Mouse (Mus musculus) brain, embryonic 14.5 days (tissue): ENCODE measurements around the gene Ncor2. TPM values are rescaled to one million over a fixed set of nuclear protein-coding genes. Genes with fewer than 3 reads are reported as not detected.

Source experiments
- DNase-seq: peaks from one replicate; pipeline ENCODE4 v3.0.0-alpha.2; 2011; ENCODE audit warnings: low read depth
- CTCF ChIP-seq: fragments of 200-500 bp; IDR thresholded peaks from 2 replicates; pipeline ENCODE4 v1.5.1; 2012; ENCODE audit warnings: inconsistent platforms, mild to moderate bottlenecking, moderate library complexity, borderline replicate concordance; ENCODE audit not compliant: insufficient read depth, insufficient read length; ENCODE audit errors: extremely low read depth
- POLR2A ChIP-seq: fragments of 200-500 bp; IDR thresholded peaks from 2 replicates; pipeline ENCODE4 v1.6.1; 2012; ENCODE audit warnings: mild to moderate bottlenecking, inconsistent platforms, borderline replicate concordance; ENCODE audit not compliant: poor library complexity, insufficient read depth, insufficient read length, severe bottlenecking; ENCODE audit errors: extremely low read depth
- polyA plus RNA-seq: library from polyadenylated mRNA; depleted of rRNA; stranded (reverse); fragments of >200 nt; gene quantifications from 2 replicates; pipeline ENCODE4 v1.2.3, GENCODE M21; 2012

The Ncor2 gene
- polyA plus RNA-seq, 1 experiment: 71.5 TPM

DNA sequence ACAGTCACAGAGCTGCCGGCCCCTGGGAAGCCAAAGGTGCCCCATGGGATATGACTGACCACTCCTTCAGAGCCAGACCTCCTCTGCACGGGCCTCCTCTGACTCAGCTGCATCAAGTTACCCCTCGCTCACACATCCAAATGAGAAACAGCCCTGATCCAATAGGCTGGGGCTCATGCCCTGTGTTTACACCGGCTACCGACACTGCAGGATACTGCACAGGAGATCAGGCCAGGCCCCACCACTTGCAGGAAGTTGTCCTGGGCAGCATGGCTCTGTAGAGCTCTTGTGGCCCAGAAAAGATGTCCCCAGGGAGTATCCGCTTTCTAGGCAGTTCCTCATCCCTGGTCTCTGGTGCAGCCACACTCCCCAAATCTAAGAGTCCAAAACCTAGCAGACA is 90.9 kb downstream of the Ncor2 start:
- TF ChIP-seq POLR2A: no peak
- no peak for TF ChIP-seq CTCF
- DNase-seq: no peak

DNA sequence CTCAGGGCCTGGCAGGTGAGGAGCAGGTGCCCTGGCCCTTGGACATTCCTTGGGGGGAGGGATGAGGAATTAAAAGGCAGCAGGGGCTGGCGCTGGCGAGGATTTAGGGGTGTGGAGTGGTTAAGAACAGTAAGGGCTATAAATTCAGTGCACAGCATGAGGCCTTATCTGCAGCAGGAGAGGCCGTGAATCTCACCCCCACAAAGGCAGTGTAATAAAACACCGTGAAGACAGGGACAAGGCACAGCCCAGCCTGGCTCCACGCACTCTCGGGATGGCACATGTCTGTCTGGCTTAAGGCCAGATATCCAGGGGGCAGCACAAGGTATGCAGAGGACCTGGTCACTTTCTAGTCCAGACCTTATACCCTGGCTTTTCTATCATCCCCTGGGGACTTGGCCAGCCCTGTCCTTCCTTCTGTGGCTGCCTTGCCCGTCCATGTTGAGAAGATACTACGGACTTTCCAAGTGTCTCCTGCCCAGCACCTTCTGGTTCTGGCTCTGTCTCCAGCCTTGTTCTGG is 93.9 kb downstream of the Ncor2 start:
- no peak for DNase-seq
- TF ChIP-seq CTCF (no peak), POLR2A (no peak)

DNA sequence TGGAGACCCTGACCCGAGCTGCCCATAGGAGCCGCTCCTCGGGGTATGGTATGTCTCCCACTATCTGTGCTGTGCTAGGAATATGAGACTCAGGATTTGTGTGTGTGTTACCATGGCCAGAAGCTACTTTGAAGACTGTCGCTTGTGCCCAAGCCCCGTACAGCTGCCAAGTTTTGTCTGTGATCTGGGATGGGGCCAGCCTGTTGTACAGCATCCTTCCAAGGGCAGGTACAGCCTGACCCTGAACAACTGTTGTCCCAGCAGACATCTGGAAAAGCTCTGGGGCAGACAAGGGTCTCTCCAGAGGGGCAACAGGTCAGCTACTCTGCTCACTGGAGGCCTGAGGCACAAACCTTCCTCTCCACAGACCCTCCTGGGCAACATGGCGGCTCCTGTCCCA is 95.3 kb downstream of the Ncor2 start:
- DNase-seq: no peak
- no peak for TF ChIP-seq CTCF
- TF ChIP-seq POLR2A: no peak

DNA sequence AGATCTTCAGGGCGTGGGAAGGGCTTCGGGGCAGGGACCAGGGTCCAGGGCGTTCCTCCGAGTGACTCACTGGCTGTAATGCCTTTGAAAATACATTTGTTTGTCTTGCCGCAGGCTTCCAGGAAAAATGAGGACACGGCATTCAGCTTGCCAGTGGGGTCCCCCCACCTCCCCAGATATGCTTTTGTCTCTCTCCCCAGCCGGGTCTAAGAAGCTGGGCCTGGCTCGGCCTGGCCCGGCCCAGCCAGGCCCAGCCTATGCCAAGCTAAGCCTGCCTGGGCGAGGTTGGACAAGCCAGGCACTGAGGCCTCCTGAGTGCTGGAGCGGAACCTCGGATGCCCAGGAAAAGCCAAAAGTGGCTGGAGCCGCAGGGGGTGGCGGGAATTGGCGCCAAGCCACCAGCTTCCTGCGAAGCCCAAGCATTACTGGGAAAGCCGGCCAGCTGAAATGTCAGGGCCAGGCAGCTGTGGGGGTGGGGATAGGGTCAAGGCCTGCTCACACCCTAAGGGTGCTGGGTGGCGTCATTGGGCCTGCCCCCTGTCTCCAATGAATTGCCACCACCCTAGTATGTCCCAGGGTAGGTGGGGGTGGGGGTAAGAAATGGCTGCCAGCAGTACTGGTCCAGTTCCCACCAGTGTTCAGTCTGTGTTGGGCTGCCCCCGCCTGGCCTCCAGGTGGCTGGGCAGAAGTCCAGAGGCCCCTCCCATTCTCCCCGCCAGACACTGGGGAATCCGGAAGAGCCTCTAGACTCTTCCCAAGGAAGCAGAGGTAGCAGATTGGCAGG is 97.5 kb downstream of the Ncor2 start:
- peak; percentile 86 for DNase-seq
- no peak for TF ChIP-seq POLR2A
- TF ChIP-seq CTCF: no peak

DNA sequence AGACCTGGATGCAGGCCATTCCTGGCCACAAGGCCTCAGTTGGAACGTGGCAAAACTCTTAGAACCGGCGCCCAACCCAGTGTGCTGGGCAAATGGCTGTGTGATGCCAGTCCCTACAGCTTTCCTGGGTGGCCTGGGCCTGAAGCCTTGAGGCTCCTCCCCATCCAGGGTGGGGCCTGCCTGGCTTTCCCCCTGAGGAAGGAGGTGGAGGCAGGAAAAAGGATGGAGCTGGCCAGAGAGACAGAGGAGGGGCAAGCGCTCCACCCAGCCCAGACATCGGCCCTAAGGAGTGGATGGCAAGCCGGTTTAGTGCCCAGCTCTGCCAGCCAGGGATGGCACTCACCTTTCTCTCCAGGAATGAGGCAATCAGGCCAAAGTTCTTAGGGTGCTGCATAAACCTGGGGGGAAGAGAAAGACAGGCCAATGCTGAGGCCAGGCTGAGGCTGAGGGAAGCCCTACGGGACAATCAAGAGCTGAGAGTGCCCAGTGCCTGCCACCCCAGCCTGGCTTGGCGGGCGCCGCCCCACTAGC is 98.2 kb downstream of the Ncor2 start:
- peak; percentile 22 for DNase-seq

DNA sequence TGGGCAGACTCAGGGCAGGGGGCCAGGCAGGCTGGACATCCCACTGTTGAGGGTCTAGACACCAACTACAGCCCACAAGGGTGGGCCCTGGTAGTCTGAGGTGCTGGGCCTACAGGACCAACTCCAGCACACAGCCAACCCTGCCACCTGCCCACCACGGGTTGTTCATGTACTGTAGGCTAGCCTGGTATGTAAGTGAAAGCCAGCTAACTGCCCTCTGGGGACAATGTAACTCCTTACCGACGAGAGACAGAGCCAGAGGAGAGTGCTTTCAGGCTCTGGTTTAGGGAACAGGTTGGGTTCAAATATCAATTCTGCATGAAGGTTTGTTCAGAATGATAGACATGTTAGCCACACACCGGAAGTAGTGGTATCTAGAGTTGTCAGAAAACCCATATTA is 98.7 kb downstream of the Ncor2 start:
- no peak for DNase-seq
- no peak for TF ChIP-seq CTCF
- no peak for TF ChIP-seq POLR2A

More for the DNA sequence above, 98.2 kb downstream of the Ncor2 start:
- no peak for TF ChIP-seq POLR2A
- TF ChIP-seq CTCF: no peak

DNA sequence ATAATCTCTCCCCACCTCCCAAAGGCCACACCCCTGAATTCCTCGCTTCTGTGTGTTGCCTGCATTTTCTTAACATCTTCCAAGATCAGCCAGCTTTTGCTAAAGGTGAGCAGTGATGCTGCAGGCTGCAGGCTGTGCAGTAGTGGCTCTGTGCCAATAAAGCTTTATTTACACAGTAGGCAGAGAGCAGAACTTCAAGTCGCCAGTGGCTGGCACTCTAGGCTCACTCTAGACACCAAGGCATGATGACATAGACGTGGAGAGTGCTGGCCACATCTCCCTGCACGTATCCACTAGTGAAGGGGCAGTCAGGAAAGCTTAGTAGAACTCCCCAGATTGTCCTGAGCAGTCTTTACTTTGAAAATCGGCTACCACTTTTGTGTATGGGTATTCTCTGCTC is 100.8 kb downstream of the Ncor2 start:
- TF ChIP-seq CTCF (peak; percentile 28; the same call in 1 of the 2 replicates), POLR2A (no peak)
- peak; percentile 44 for DNase-seq

DNA sequence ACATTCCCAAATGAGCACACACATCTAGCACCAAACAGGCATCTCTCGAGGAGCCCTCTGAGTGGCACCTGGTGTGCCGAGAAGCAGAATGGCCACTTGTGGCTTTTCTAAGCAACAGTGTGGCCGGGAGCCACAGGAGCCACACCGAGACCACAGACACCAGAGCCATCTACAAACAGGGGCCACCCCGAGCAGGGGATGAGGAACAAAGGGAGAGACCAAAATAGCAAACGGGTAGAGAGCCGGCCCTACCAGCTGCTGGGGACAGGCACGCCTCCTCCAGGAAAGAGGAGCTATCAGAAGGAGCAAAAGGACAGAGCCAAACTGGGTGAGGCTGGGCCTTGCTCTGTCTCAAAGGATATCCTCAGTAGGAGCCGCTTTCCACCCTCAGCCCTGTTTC is 102.8 kb downstream of the Ncor2 start:
- DNase-seq: no peak
- TF ChIP-seq POLR2A (no peak), CTCF (no peak)

DNA sequence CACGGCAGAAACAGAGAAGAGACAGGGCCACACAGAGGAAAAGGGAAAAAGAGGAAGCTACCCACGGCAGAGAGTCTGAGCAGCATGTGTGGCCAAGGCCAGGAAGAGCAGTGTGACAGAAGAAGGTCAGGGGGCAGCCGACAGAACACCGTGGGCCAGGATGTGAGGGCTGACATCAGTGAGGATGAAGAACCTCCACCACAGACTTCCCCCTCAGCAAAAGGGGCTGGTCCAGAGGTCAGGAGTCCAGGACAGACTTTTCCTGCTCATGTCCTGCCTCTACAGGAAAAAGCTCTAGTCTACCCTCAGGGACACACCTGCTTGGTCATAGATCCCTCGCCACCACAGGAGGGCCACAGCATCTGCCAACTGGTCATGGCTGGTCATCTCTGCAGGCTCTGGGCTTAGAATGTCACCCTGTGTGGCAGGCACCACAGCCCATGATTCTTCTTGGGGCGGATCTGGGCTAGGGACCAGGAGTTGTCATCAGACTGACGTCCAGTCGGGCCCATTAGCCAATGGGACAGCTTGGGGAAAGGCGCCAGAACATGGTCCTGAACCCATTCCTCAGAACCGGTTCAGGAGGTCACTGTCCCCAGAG is 104.3 kb downstream of the Ncor2 start:
- TF ChIP-seq CTCF: no peak
- no peak for TF ChIP-seq POLR2A
- no peak for DNase-seq

DNA sequence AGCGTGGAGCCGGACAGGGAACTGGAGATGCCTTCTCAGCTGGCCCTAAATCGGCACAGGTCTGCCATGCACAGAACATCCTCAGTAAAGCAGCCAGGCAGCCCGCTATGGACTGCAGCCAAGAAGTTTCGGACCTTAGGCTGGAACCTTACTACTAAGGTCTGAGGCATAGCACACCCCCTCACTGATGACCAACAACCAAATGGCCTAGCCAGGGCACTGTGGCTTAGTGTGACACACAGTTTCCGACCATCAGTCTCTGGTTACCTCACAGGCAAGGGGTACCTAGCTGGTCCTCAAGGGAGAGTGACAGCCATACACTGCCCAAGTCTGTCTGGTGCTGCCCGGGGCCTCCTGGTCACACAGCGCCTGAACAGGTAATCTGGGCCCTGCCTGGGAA is 105.1 kb downstream of the Ncor2 start:
- TF ChIP-seq CTCF (no peak), POLR2A (no peak)
- DNase-seq: no peak

DNA sequence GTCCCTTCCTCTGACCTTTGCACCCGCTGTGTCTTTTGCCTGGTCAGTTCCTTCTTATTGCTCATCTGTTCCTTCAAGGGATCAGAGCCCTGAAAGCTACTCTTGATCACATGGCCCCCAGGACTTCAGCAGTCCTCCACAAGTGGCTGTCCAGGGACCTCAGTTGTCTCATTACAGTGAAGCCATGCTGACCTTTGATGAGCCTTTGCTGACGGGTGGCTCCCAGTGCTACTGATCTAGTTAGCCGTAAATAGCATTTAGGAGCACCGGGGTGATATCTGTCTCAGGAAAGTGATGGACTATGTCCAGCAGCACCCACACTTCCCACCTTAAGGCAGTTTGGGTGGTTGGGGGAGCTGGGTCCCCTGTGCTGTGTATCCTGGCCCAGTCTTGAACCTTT is 105.7 kb downstream of the Ncor2 start:
- no peak for DNase-seq

DNA sequence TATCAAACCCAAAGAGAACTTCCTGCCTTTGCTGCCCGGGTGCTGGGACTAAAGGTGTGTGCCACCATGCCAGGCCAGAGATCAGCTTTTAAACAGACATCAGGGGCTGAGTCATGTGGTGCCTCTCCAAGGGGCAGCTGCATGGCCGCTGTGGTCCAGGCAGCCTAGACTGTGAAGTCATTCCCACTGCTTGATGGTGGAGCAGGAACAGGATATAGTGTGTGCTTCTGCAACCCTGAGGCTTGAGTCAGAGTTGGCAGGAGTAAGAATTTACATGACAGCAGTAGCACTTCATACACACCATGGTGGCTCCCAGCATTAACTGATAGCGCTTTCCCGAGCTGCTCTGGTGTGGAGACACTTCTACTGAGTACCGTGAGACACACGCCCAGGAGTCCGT is 106.6 kb downstream of the Ncor2 start:
- TF ChIP-seq CTCF (no peak), POLR2A (no peak)
- no peak for DNase-seq

More for the DNA sequence above, 105.7 kb downstream of the Ncor2 start:
- TF ChIP-seq CTCF (no peak), POLR2A (no peak)

DNA sequence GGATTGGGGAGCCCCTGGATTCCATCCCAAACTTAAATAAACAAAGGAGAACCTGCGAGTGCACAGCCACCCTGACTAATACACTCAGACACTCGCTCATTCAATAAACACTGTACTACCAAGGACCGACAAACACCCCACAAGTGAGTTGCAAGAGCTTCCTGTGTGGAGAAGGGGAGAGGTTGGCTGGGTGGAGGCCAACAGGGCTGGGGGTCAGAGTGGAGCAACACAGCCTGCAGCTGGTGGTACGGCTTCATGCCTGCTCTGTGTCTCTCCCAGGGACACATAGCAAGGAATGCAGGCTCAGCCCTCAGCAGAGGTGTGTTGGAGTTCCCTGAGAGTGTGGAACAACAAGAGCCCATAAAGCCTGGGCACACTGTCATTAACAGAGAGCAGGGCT is 107.1 kb downstream of the Ncor2 start:
- DNase-seq: no peak

More for the DNA sequence above, 107.1 kb downstream of the Ncor2 start:
- TF ChIP-seq CTCF (no peak), POLR2A (no peak)
